7 mouse cellular contexts compared by ENCODE assay signal in the genomic region with DNA sequence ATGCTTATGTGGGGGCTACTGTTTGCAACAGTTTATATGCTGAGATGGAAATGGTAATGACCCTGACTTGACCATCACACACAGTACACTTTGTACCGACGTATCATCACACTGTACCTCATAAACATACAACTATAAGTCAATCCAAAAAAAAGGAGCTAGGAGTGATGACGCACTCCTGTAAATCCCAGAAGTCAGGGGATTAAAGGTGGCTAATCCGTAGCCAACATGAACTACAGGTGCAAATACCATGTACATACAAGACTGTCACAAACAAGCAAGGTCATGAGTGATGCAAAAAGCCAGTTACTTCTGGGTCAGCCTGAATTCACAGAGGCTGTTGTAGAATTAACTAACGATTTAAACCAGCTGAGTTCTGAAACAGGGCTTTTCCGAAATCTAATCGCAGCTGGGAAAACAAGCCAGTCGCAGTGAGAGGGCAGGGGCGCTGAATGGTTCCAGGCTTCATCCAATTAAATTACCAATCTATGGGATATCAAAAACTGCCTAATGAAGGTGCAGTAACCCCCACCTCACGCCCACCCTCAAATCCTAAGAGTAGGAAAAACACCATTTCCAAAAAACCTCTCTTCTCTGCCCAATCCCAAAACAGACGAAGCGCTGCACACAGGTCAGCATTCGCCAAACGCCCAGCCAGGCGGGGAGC. TPM values are rescaled to one million over a fixed set of nuclear protein-coding genes. Genes with fewer than 3 reads are reported as not detected.
DNase-seq lines count a peak whose midpoint lies in the region; ATAC-seq and TF ChIP-seq lines count a peak whose summit lies in the region.

No protein-coding gene starts in this region.

- DNase-seq in lung, adult 2 months, result no peak
- no peak for DNase-seq in lung, postnatal 36 days
- DNase-seq in embryonic facial prominence, embryonic 10.5 days (ENCODE audit: low spot score), result no peak
- no peak for DNase-seq in hindbrain, embryonic 11.5 days (ENCODE audit: low spot score)
- DNase-seq in thymus, postnatal 4 days, result no peak
- DNase-seq in adrenal gland, adult 8-10 months, result no peak

- H3K27me3 ChIP-seq in embryonic facial prominence, embryonic 10.5 days (replicated peaks; ENCODE audit: low read depth, poor library complexity, severe bottlenecking), result no peaks in the 10 kb centered on the region
- H3K27me3 ChIP-seq in hindbrain, embryonic 11.5 days (ENCODE audit: control insufficient read depth, insufficient read depth, low read length), result no peaks in the 10 kb centered on the region
- no peaks in the 10 kb centered on the region for H3K27me3 ChIP-seq in midbrain, embryonic 12.5 days

- peak overlapping the region; percentile 35 for H3K4me2 ChIP-seq in hindbrain, embryonic 11.5 days (replicated peaks; ENCODE audit: low read depth, low read length)
- H3K4me2 ChIP-seq in midbrain, embryonic 12.5 days (replicated peaks), result peak overlapping the region; percentile 68

- H3K27ac ChIP-seq in embryonic facial prominence, embryonic 10.5 days (replicated peaks), result peak overlapping the region; percentile 89
- H3K27ac ChIP-seq in hindbrain, embryonic 11.5 days (ENCODE audit: low read depth, low read length), result peak overlapping the region; percentile 80
- H3K27ac ChIP-seq in midbrain, embryonic 12.5 days (replicated peaks), result peak overlapping the region; percentile 88

- peak overlapping the region; percentile 63 for H3K4me3 ChIP-seq in lung, adult 2 months (replicated peaks; ENCODE audit: extremely low read depth, low read depth, low read length)
- H3K4me3 ChIP-seq in embryonic facial prominence, embryonic 10.5 days, result peak overlapping the region; percentile 73
- H3K4me3 ChIP-seq in hindbrain, embryonic 11.5 days (ENCODE audit: low read depth, low read length), result peak overlapping the region; percentile 66
- H3K4me3 ChIP-seq in midbrain, embryonic 12.5 days, result peak overlapping the region; percentile 81

- TF ChIP-seq POLR2A in lung, adult 2 months (IDR thresholded peaks at IDR 0.05; ENCODE audit: borderline replicate concordance, extremely low read depth, low read depth, low read length), result no peak; the same call in 1 of the 2 replicates

- peaks cover 3% of the 10 kb centered on the region; the same call in 1 of the 2 replicates for H3K4me1 ChIP-seq in lung, adult 2 months (ENCODE audit: control insufficient read depth, insufficient read depth, low read length)
- H3K4me1 ChIP-seq in embryonic facial prominence, embryonic 10.5 days, result peaks cover 19% of the 10 kb centered on the region
- H3K4me1 ChIP-seq in hindbrain, embryonic 11.5 days (replicated peaks; ENCODE audit: control insufficient read depth, insufficient read depth, low read length), result no peaks in the 10 kb centered on the region
- H3K4me1 ChIP-seq in midbrain, embryonic 12.5 days, result peaks cover 9% of the 10 kb centered on the region

- H3K36me3 ChIP-seq in embryonic facial prominence, embryonic 10.5 days (replicated peaks), result no peaks in the 10 kb centered on the region
- H3K36me3 ChIP-seq in hindbrain, embryonic 11.5 days (ENCODE audit: control insufficient read depth, insufficient read depth, low read length), result no peaks in the 10 kb centered on the region
- no peaks in the 10 kb centered on the region for H3K36me3 ChIP-seq in midbrain, embryonic 12.5 days

- no peak for ATAC-seq in hindbrain, embryonic 11.5 days (ENCODE audit: low FRiP score)
- ATAC-seq in midbrain, embryonic 12.5 days (ENCODE audit: low FRiP score, low read depth), result 0 out of 2 replicates have a peak, but pooled peaks have one; percentile 2

- peak overlapping the region; percentile 78 for H3K9ac ChIP-seq in hindbrain, embryonic 11.5 days (ENCODE audit: low read depth, low read length)
- H3K9ac ChIP-seq in midbrain, embryonic 12.5 days (replicated peaks), result peak overlapping the region; percentile 84

- WGBS in lung, adult 2 months, result 14% methylated on average over 15 of the region's 15 CpGs
- 10% methylated on average over 15 of the region's 15 CpGs for WGBS in embryonic facial prominence, embryonic 10.5 days
- WGBS in hindbrain, embryonic 11.5 days, result 13% methylated on average over 15 of the region's 15 CpGs
- WGBS in midbrain, embryonic 12.5 days, result 10% methylated on average over 15 of the region's 15 CpGs

- no peaks in the 10 kb centered on the region for H3K9me3 ChIP-seq in embryonic facial prominence, embryonic 10.5 days
- H3K9me3 ChIP-seq in hindbrain, embryonic 11.5 days (ENCODE audit: control insufficient read depth, low read length), result no peaks in the 10 kb centered on the region
- no peaks in the 10 kb centered on the region for H3K9me3 ChIP-seq in midbrain, embryonic 12.5 days

- no peak for TF ChIP-seq CTCF in lung, adult 2 months (IDR thresholded peaks at IDR 0.05; ENCODE audit: insufficient read depth, low read length)

RNA-seq across cellular contexts. Expression of a gene that starts 0.6 kb away (rescaled TPM):
- polyA plus RNA-seq in lung, adult 2 months (2012; rRNA removed), result 3.4 and 3.5 TPM in 2 replicates
- polyA plus RNA-seq in embryonic facial prominence, embryonic 10.5 days (2016; fragmentation: Nextera tagmentation; extraction: Ambion mirVana), result 18.0 and 19.3 TPM in 2 replicates
- polyA plus RNA-seq in hindbrain, embryonic 11.5 days (2014; fragmentation: Nextera tagmentation; extraction: Ambion mirVana), result 21.8 and 22.0 TPM in 2 replicates
- 25.1 and 29.5 TPM in 2 replicates for polyA plus RNA-seq in midbrain, embryonic 12.5 days (2016; fragmentation: Nextera tagmentation; extraction: Ambion mirVana)
- 10 to 100 TPM; 11.1 to 25.4 (median 18.9) TPM for total RNA-seq in adrenal gland, adult 8-10 months (2022)
